Mouse (Mus musculus): Measurements from ENCODE around the gene 4931406P16Rik. TPM values are rescaled to one million over a fixed set of nuclear protein-coding genes. Genes with fewer than 3 reads are reported as not detected.
"Not testable (repeated sequence)": the region's sequence is repeated elsewhere in the genome, so short reads cannot be mapped to it uniquely, and the experiment has no call there.

The 4931406P16Rik gene
- total RNA-seq (2021) (10 to 100 TPM; 57.9 to 68.4 TPM), polyA plus RNA-seq (2012; rRNA removed) (40.3 and 44.5 TPM in 2 replicates)
- long read RNA-seq, full-length matches to known transcripts = 2 of 8 reads
- long read RNA-seq, partial matches to known transcripts = 0 of 8 reads
- long read RNA-seq, other reads (novel, unspliced or antisense) = 6 of 8 reads

DNA sequence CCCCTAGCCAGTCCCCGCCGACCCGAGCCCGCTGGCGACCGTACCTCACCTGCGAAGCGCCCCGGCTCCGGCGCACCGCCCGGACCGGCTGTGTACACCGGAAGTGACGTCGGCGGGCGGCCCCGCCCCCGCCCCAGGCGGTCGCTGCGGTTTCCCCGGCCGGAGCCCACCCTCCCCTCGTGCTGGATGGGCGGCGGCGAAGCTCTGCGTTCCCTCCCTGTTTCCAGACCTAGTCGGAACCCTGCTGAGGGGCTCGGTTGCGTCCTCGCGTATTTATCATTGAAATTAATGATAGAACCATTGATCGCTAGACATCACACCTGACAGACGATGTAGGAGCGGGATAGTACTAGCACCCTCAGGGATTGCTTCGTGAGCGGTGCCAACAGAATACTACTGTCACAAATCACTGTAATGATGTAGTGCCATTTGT lies at the start of gene 4931406P16Rik:
TSS of gene 4931406P16Rik (minus strand) at position 109 of the 433 bp plus-strand sequence.
- DNase-seq = peak; percentile 93

GRCm38 (mm10) chr7:34355629-34356028 lies 42.3 kb upstream of the 4931406P16Rik start:
- DNase-seq = no peak

- DNase-seq = no peak
Observed at GRCm38 (mm10) chr7:34351997-34352396, 38.6 kb upstream of the 4931406P16Rik start.

DNA sequence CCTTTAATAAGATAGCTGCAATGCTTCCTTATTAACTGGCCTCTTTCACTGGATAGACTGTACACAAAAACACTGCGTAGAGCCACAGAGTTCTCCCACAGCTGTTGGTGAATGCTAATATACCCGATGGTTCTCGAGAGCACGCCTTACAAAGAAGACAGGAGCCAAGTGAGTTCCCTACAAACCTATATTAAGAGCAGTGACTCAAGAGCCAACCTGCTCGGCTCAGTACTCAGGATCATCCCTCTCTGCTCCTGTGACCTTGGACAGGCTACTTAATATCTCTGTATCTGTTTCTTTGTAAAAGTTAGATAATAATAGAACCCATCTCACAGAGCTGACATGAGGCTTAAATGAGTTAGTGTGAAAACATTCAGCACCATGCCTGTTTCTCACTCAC lies 36.8 kb upstream of the 4931406P16Rik start:
- DNase-seq = no peak

DNA sequence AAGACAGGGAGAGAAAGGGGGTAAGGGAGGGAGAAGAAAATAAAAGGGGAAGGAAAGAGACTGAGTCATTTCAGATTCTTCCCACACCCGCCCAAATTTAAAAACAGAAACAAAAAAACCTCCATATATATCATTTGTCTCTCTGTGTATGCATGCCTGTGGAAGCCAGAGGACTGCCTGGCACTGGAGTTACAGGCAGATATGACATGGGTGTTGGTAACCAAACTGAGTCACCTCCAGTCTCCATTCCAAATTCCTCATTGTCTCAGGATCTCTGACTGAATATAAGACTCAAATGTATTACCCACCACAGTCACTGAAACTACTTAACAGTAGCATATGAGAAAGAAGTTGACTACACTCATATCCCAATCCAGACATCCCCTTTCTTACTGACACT lies 34.7 kb upstream of the 4931406P16Rik start:
- DNase-seq = no peak

DNA sequence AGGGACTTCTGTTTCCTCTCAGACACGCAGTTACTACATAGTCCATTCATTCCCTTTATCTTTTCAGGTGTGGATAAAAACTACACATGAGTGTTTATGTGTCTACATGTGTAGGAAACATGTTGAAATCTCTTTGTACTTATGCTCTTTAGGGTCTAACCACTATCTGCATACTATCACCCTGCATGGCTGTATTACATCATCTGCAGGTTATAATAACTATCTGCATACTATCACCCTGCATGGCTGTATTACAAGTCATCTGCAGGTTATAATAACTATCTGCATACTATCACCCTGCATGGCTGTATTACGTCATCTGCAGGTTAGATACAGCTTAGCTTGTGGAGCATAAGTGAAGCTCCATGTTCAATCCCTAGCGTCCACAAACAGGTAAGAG lies 33.7 kb upstream of the 4931406P16Rik start:
- DNase-seq = no peak

DNA sequence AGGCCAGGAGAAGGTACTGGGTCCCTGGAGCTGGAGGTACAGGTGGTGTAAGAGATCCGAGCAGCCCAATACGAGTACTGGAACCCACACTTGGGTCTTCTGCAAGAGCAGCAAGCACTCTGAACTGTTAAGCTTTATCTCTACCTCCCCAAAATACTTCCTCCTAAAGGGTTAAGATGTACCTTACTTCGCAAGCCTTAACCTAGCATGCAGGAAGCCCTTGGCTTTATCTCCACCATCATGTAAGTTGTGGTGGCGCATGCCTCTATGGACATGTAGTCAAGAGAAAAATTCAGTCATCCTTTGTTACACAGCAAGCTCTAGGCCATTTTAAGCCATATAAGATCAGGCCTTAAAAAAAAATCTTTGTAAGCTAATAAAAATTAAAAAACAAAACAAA lies 33.2 kb upstream of the 4931406P16Rik start:
- no peak for DNase-seq

DNA sequence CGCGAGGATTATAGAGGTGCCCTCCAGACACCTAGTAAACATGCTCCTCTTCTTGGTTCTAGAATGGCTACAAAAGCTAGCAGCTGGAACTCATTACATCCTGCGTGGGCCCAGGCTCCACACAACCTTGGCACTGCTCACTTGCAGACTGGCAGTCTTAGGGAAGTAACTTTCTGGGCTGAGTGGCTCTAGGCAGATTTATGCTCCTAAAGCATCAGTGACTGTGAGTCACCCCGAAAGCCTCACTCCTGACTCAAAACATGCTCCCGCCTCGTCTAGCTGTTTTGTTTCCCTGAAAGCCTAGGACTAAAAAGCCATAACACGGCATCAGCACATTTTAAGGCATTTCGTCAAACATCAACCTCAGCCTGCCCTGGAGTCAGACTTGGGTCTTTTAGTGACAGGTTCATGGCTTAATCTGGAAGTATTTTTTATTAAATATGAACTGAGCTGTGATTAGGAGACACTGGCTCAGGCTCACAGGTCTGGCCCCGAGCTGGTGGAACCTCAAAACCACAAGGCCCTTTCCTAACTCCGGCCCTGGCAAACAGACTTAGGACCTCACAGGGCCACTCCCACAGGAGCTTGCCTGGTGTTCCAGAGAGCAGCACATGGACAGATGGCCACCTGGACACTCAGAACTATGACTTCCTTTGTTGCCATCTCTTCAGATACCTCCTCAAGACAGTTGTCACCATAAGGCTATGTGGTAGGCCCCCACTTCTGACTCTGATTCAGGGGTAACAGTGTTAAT lies 28.9 kb upstream of the 4931406P16Rik start:
- peak; percentile 82 for DNase-seq

- peak; percentile 15 for DNase-seq
Observed at GRCm38 (mm10) chr7:34340841-34341240, 27.5 kb upstream of the 4931406P16Rik start.

DNA sequence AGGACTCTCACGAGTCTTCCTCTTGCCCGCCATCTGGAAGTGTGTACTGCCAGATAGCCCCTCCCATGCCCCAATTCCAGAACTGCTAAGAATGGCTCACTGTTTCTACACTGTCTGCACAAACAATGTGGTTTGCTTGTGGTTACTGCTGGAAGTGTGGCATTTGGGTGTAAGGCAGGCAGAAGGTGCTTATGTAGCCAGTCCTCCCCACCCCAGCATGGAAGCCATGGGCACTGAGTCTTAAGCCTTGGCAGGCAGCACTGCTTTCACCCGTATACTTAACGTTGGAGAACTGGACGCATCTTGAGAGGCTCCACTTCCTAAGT lies 25.8 kb upstream of the 4931406P16Rik start:
- no peak for DNase-seq

GRCm38 (mm10) chr7:34338445-34339163 lies 25.3 kb upstream of the 4931406P16Rik start:
- DNase-seq = no peak

GRCm38 (mm10) chr7:34337268-34337667 lies 23.9 kb upstream of the 4931406P16Rik start:
- no peak for DNase-seq

- not testable (repeated sequence) for DNase-seq
Observed at GRCm38 (mm10) chr7:34336545-34336944, 23.2 kb upstream of the 4931406P16Rik start.

GRCm38 (mm10) chr7:34327493-34327892 lies 14.1 kb upstream of the 4931406P16Rik start:
- peak; percentile 36 for DNase-seq

DNA sequence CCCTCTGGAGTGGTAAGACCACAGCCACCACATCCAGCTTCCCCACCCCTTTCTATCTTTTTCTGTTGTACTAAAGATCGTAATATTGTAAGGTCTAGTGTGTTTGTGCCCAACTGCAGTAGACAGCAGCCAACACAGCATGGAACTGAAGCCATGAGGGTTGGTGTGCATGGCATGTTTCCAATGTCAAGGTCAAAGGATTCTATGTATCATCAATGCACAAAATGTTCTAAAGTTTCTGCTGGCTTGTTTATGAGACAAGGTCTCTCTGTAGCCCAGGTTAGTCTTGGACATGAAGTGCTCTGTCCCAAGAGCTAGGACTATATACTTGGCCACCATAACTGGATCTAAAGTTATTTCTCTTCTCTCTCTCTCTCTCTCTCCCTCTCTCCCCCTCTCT lies 11.5 kb upstream of the 4931406P16Rik start:
- DNase-seq = no peak

GRCm38 (mm10) chr7:34324005-34324404 lies 10.7 kb upstream of the 4931406P16Rik start:
- no peak for DNase-seq

GRCm38 (mm10) chr7:34323351-34323750 lies 10.0 kb upstream of the 4931406P16Rik start:
- peak; percentile 38 for DNase-seq

DNA sequence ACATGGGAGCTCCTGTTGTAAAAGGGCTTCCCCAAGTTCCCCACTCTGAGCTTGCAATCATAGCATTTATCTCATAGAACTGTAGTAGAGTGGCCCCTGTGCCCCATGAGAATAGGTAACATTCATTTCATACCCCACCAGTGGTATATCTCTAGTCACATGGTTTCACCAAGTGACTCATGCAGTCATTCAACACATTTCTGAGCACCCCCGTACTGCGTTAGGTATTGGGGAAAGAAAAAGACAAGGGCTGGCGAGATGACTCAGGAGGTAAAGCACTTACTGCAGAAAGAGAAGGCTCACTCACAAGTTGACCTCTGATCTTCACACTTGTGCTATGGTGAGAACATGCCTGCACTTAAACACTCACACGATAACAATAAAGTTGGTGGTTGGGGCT lies 8.6 kb upstream of the 4931406P16Rik start:
- no peak for DNase-seq

DNA sequence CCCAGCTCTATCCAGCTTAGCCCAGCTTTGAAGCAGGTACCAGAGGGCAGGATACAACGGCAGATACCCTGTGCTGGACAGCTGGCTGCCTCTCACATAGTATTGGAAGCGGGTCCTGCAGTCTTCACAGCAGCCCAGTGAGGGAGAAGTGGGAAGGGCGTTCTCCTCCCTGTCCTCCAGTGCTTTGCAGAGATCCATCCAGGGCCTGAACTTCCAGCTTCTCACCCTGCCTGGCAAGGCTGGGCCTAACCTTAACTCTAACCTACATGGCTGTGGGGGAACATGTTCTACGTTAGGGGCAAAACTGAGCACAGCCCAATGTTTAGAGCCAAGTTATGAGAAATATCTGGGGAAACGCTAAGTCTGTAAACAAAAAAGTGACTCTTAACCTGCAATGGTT lies 7.8 kb upstream of the 4931406P16Rik start:
- no peak for DNase-seq

GRCm38 (mm10) chr7:34319957-34320356 lies 6.6 kb upstream of the 4931406P16Rik start:
- DNase-seq = peak; percentile 78

GRCm38 (mm10) chr7:34319123-34319522 lies 5.8 kb upstream of the 4931406P16Rik start:
- no peak for DNase-seq

GRCm38 (mm10) chr7:34317901-34318476 lies 4.6 kb upstream of the 4931406P16Rik start:
- peak; percentile 72 for DNase-seq

Data from adrenal gland, adult 2 months (tissue).